Mouse (Mus musculus): ENCODE results near the gene Cd164. TPM values are rescaled to one million over a fixed set of nuclear protein-coding genes. Genes with fewer than 3 reads are reported as not detected.

The Cd164 gene
- polyA plus RNA-seq, 1 experiment from 2014 or later = 217 TPM

DNA sequence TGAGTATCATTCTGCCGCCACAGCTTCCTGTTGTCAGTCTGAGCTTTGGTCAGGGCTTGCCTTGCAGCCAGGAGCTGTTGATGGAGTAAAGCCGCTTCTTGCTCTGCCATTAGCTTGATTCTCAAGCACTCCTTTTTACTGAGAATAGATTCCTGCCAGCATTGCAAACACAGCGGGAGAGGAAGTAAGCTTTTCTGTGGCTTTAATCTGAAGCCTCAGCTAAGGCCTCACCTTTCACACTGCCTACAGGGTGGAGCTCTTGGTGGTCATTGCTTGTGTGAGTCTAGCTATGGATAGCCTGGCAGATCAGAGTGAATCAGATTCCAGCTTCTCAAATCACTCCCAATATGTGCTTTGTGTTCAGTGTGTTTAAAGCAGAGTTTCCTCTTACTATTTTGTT lies 33.1 kb downstream of the Cd164 start:
- no peak overlapping the region for H3K9ac ChIP-seq
- H3K9me3 ChIP-seq (replicated peaks) = peaks cover 7% of the 10 kb centered on the region
- no peak for ATAC-seq (ENCODE audit: insufficient number of reproducible peaks, low FRiP score)
- 35% methylated on average over 3 of the region's 3 CpGs for WGBS
- H3K4me1 ChIP-seq (replicated peaks) = peaks cover 15% of the 10 kb centered on the region; the same call in 1 of the 2 replicates
- no peak overlapping the region for H3K27ac ChIP-seq (ENCODE audit: poor library complexity, severe bottlenecking)
- no peak overlapping the region for H3K4me2 ChIP-seq
- no peak overlapping the region for H3K4me3 ChIP-seq
- H3K36me3 ChIP-seq = no peaks in the 10 kb centered on the region
- no peaks in the 10 kb centered on the region for H3K27me3 ChIP-seq (replicated peaks)

DNA sequence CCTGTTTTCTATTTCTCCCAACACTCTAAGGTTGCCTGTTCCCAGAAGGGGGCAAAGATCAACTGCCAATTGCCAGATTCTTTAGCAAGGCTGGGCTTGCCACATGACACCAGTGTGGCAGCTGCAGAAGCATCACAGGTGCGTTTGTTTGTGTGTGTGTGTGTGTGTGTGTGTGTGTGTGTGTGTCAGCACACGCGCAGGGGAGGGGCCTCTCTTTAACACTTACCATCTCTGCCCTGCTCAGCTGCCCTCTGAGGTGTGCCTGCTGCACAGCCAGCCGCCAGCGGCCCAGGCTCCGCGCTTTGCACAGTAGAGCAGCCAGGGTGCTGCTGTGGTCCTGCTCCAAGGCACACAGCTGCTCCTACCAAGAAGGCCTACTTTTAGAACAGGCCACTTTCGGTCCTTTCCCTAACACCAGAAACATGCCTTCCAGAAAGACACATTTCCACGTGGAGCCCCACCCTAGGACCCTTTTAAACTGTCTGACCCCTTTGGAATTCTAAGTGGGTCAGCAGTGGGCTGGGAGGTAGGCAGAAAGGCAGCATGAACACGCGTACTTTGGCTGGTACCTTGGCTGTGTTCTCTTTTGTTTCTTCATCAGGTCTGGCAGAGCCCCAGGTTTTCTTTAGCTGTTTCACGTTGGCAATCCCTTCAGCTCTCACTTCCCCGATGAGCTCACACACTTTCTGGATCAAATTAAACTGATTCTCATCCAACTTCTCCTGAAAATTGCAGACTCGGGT lies 33.8 kb downstream of the Cd164 start:
- H3K27ac ChIP-seq (ENCODE audit: poor library complexity, severe bottlenecking) = no peak overlapping the region
- no peak overlapping the region for H3K4me2 ChIP-seq
- H3K9ac ChIP-seq = no peak overlapping the region
- no peaks in the 10 kb centered on the region for H3K27me3 ChIP-seq (replicated peaks)
- 51% methylated on average over 14 of the region's 14 CpGs for WGBS
- peaks cover 7% of the 10 kb centered on the region for H3K9me3 ChIP-seq (replicated peaks)
- H3K4me3 ChIP-seq = no peak overlapping the region
- no peak for ATAC-seq (ENCODE audit: insufficient number of reproducible peaks, low FRiP score)
- H3K36me3 ChIP-seq = no peaks in the 10 kb centered on the region
- peaks cover 15% of the 10 kb centered on the region; the same call in 1 of the 2 replicates for H3K4me1 ChIP-seq (replicated peaks)

DNA sequence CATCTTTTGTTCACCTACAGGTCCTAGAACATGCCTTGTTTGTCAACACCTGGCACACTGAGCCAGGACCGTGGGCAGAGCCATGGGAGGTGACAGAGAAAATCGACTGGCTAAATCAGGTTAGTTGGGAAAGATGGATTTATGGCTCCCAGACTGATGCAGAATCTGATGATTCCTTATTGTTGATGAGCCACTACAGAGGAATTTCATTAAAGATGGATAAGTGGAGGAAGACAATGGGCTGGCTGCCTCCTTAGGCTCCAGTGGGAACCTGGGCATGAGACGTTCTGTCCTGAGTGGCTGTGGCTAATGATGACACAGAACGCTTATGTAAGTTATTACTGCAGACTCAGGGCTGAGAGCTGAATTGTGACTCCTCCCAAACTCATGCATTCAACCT lies 34.5 kb downstream of the Cd164 start:
- Histone ChIP-seq H3K4me2 (no peak overlapping the region), H3K4me1 (replicated peaks) (peaks cover 15% of the 10 kb centered on the region; the same call in 1 of the 2 replicates), H3K27ac (ENCODE audit: poor library complexity, severe bottlenecking) (no peak overlapping the region), H3K36me3 (no peaks in the 10 kb centered on the region), H3K4me3 (no peak overlapping the region), H3K27me3 (replicated peaks) (no peaks in the 10 kb centered on the region), H3K9me3 (replicated peaks) (peaks cover 7% of the 10 kb centered on the region), H3K9ac (no peak overlapping the region)
- ATAC-seq (ENCODE audit: insufficient number of reproducible peaks, low FRiP score) = no peak
- 73% methylated on average over 4 of the region's 4 CpGs for WGBS

DNA sequence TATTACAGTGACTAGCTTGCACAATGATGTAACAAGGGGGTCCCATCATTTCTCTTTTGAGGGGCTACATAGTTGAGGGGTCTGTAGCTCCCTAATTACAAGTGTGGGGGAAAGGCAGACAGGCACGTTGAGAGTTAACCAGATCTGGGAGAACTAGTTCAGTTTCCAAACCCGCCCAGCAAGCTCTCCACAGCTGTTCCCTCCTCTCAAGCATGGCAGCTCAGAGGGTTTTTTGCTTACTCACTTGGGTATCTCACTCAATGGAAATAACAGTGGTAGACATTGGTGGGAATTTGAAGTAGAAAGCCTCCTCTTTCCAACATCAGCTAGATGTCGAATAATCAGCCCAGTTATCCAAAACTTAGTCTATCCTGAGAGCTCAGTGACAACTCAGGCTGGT lies 35.9 kb downstream of the Cd164 start:
- Histone ChIP-seq H3K9me3 (replicated peaks) (peaks cover 6% of the 10 kb centered on the region; the same call in 1 of the 2 replicates), H3K27me3 (replicated peaks) (no peaks in the 10 kb centered on the region), H3K27ac (ENCODE audit: poor library complexity, severe bottlenecking) (no peak overlapping the region), H3K4me3 (no peak overlapping the region), H3K9ac (no peak overlapping the region), H3K36me3 (no peaks in the 10 kb centered on the region), H3K4me1 (replicated peaks) (peaks cover 15% of the 10 kb centered on the region; the same call in 1 of the 2 replicates), H3K4me2 (no peak overlapping the region)
- 78% methylated on average over 3 of the region's 3 CpGs for WGBS
- ATAC-seq (ENCODE audit: insufficient number of reproducible peaks, low FRiP score) = no peak

DNA sequence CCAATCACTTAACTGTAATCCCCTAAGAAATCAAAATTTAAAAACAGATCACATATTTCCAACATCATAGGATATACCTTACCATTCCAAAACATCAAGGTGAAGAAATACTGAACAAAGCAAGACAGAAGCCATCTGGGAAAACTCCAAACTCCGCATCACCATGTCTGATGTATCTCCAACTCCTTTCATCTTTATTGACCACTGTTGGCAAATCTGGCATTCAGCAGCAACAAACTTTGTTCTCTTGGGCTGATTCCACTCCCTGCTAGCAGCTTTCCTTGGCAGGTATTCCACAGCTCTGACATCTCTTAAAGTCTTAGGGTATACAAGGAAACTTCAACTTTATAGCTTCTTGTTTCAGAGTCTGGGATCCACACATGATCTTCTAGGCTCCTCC lies 39.2 kb downstream of the Cd164 start:
- Histone ChIP-seq H3K9ac (no peak overlapping the region), H3K4me3 (no peak overlapping the region), H3K27ac (ENCODE audit: poor library complexity, severe bottlenecking) (no peak overlapping the region), H3K4me2 (no peak overlapping the region), H3K27me3 (replicated peaks) (no peaks in the 10 kb centered on the region), H3K9me3 (replicated peaks) (peaks cover 15% of the 10 kb centered on the region), H3K36me3 (peaks cover 4% of the 10 kb centered on the region; the same call in 1 of the 2 replicates), H3K4me1 (replicated peaks) (peaks cover 2% of the 10 kb centered on the region; the same call in 1 of the 2 replicates)
- 89% methylated on average over 1 of the region's 1 CpGs for WGBS
- no peak for ATAC-seq (ENCODE audit: insufficient number of reproducible peaks, low FRiP score)

DNA sequence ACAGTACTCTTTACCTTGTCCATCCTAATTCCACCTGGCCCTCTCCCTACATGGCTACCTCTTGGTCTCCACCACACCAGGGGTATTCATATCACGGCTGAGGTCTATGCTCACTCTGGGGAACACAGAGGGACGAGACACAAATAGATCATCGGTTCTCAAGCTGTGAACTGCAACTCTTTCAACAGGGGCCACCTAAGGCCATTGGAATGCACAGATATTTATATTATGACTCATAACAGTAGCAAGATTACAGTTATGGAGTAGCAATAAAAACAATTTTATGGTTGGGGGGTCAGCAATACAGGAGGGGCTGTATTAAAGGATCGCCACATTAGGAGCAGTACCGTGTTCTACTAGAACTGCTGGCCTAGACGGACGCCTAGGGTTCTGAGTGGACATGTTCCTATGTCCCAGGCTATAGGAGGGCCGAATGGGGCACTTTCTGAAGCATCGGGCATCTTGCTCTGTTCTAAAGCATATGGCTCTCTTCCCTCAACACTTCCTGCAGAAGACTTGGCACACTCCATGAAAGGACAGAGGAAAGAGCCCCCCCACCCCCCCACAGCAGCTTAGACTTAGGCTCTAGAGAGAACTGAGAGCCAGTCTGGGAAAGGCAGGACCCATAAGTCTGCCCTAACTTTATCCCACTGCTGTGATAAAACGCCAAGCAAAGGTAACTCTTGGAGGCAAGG lies 42.6 kb downstream of the Cd164 start:
- Histone ChIP-seq H3K4me2 (no peak overlapping the region), H3K27me3 (replicated peaks) (no peaks in the 10 kb centered on the region), H3K4me1 (replicated peaks) (peaks cover 13% of the 10 kb centered on the region), H3K9me3 (replicated peaks) (peaks cover 15% of the 10 kb centered on the region), H3K9ac (no peak overlapping the region), H3K4me3 (no peak overlapping the region), H3K27ac (ENCODE audit: poor library complexity, severe bottlenecking) (no peak overlapping the region), H3K36me3 (peaks cover 4% of the 10 kb centered on the region; the same call in 1 of the 2 replicates)
- 73% methylated on average over 10 of the region's 10 CpGs for WGBS
- no peak for ATAC-seq (ENCODE audit: insufficient number of reproducible peaks, low FRiP score)

DNA sequence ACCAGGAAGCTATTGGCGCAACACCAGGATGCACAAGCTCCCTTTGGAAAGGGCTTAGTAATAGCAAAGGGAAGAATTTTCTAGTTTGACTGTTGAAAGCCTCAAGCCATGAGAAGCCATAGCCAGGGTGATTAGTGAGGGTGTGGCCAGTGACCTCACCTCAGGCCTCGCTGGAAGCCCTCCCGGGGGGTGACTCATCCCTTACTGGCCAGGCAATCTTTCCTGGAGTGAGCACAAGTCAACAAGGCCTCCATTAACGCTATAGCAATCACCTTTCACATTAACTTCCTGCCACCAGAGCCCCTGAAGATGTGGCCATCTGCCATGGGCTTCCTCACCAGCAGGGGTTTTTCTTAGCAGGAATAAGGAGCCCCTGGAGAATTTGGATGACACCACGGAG lies 45.9 kb downstream of the Cd164 start:
- no peak overlapping the region for H3K9ac ChIP-seq
- no peak overlapping the region for H3K27ac ChIP-seq (ENCODE audit: poor library complexity, severe bottlenecking)
- H3K4me1 ChIP-seq (replicated peaks) = peaks cover 13% of the 10 kb centered on the region
- peaks cover 4% of the 10 kb centered on the region; the same call in 1 of the 2 replicates for H3K36me3 ChIP-seq
- H3K27me3 ChIP-seq (replicated peaks) = no peaks in the 10 kb centered on the region
- H3K4me2 ChIP-seq = no peak overlapping the region
- ATAC-seq (ENCODE audit: insufficient number of reproducible peaks, low FRiP score) = no peak
- peaks cover 10% of the 10 kb centered on the region for H3K9me3 ChIP-seq (replicated peaks)
- 23% methylated on average over 5 of the region's 5 CpGs for WGBS
- H3K4me3 ChIP-seq = no peak overlapping the region

DNA sequence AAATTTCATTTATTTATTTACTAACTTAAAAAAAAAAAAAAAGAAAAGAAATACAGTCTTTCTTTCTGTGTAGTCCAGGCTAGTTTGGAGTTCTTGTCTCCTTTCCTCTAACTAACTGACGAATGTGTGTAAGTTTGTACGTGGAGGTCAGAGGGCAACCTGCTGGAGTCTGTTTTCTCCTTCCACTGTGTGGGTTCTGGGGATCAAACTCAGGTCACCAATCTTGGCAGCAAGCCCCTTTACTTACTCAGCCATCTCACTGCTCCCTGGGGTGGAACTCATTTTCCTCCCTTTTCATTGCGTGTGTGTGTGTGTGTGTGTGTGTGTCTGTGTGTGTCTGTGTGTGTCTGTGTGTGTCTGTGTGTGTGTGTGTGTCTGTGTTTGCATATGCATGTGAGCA lies 49.1 kb downstream of the Cd164 start:
- H3K27ac ChIP-seq (ENCODE audit: poor library complexity, severe bottlenecking) = no peak overlapping the region
- H3K4me3 ChIP-seq = no peak overlapping the region
- H3K4me1 ChIP-seq (replicated peaks) = peaks cover 27% of the 10 kb centered on the region
- no peaks in the 10 kb centered on the region for H3K27me3 ChIP-seq (replicated peaks)
- no peak overlapping the region for H3K4me2 ChIP-seq
- no peaks in the 10 kb centered on the region for H3K9me3 ChIP-seq (replicated peaks)
- no peak for ATAC-seq (ENCODE audit: insufficient number of reproducible peaks, low FRiP score)
- 43% methylated on average over 3 of the region's 3 CpGs for WGBS
- no peaks in the 10 kb centered on the region for H3K36me3 ChIP-seq
- no peak overlapping the region for H3K9ac ChIP-seq

DNA sequence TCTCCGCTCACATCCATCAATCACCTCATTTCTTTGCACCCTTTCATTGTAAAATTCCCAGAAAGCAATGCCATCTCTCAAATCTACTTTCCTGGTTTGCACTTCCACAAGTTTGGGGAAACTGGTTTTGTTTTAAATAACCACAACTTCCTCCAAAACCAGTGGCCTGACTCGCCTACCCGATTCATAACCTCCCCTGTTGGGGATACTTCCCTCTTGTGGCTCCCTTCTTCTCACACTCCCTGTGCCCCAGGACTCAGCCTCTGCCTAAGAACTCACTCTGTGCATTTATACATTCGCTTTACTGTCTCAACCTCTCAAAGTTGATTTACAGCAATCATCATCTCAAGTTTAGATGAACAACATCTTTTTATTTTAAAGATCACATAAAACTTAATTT lies 51.9 kb downstream of the Cd164 start:
- Histone ChIP-seq H3K36me3 (no peaks in the 10 kb centered on the region), H3K4me1 (replicated peaks) (peaks cover 28% of the 10 kb centered on the region), H3K27me3 (replicated peaks) (no peaks in the 10 kb centered on the region), H3K4me3 (no peak overlapping the region), H3K9ac (no peak overlapping the region), H3K9me3 (replicated peaks) (no peaks in the 10 kb centered on the region), H3K27ac (ENCODE audit: poor library complexity, severe bottlenecking) (no peak overlapping the region), H3K4me2 (no peak overlapping the region)
- ATAC-seq (ENCODE audit: insufficient number of reproducible peaks, low FRiP score) = no peak
- WGBS = 81% methylated on average over 4 of the region's 4 CpGs

DNA sequence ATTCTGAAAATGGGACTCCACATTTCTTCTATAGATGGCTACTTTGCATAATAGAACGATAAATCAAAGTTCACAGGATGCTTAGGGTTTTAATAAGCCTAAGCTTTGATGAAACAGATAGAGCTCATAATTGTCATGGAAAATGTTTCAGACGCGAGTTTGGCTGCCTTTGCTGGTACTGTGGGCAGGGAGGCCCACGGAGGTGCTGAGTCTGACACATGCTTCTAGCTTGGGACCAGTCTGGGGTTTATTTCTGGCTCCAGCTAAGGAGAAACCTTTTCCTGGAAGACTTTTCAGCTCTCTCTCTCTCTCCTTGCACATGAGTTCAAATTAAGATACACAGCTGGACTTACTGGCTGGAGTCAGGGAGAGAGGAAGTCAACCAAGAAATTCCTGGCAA lies 53.1 kb downstream of the Cd164 start:
- H3K27ac ChIP-seq (ENCODE audit: poor library complexity, severe bottlenecking) = no peak overlapping the region
- peaks cover 30% of the 10 kb centered on the region for H3K4me1 ChIP-seq (replicated peaks)
- H3K27me3 ChIP-seq (replicated peaks) = no peaks in the 10 kb centered on the region
- no peaks in the 10 kb centered on the region for H3K9me3 ChIP-seq (replicated peaks)
- no peak for ATAC-seq (ENCODE audit: insufficient number of reproducible peaks, low FRiP score)
- H3K4me3 ChIP-seq = no peak overlapping the region
- H3K36me3 ChIP-seq = no peaks in the 10 kb centered on the region
- no peak overlapping the region for H3K9ac ChIP-seq
- WGBS = 71% methylated on average over 4 of the region's 4 CpGs
- no peak overlapping the region for H3K4me2 ChIP-seq

DNA sequence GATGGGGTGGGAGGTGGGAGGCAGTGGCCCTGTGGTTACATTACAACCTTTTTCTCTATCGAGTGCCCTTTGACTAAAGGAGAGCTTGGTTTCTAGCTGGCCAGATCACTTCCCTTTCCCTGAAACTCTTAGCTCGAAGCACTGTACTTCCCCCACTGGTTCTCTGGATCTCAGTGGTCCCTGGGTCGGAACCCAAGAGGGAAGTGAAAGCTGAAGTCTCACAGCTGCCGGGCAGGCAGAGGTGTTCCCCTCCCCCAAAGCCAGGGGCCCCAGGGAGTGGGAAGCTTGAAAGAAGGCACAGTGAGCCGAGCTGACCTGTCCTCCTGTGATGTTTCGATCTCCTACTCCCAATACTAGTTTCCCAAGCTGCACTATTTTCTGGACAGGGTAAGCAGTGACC lies 54.0 kb downstream of the Cd164 start:
- no peak overlapping the region for H3K9ac ChIP-seq
- no peaks in the 10 kb centered on the region for H3K27me3 ChIP-seq (replicated peaks)
- peak overlapping the region; percentile 37 for H3K4me2 ChIP-seq
- H3K27ac ChIP-seq (ENCODE audit: poor library complexity, severe bottlenecking) = no peak overlapping the region
- no peak for ATAC-seq (ENCODE audit: insufficient number of reproducible peaks, low FRiP score)
- H3K9me3 ChIP-seq (replicated peaks) = no peaks in the 10 kb centered on the region
- 10% methylated on average over 6 of the region's 6 CpGs for WGBS
- no peaks in the 10 kb centered on the region for H3K36me3 ChIP-seq
- peaks cover 30% of the 10 kb centered on the region for H3K4me1 ChIP-seq (replicated peaks)
- H3K4me3 ChIP-seq = no peak overlapping the region

All from heart, embryonic 12.5 days (tissue).